Comparison of ENCODE assay signal across 8 mouse cellular contexts in genomic region chr3:57846662-57846911, GRCm38 (mm10). TPM values are rescaled to one million over a fixed set of nuclear protein-coding genes. Genes with fewer than 3 reads are reported as not detected.
DNase-seq lines count a peak whose midpoint lies in the region; ATAC-seq and TF ChIP-seq lines count a peak whose summit lies in the region.

No protein-coding gene starts in this region.

- no peak for ATAC-seq in lung, postnatal 0 days
- no peak for ATAC-seq in intestine, embryonic 16.5 days

- TF ChIP-seq POLR2A in small intestine, adult 2 months (IDR thresholded peaks at IDR 0.05; ENCODE audit: low read depth, low read length): no peak

- peak overlapping the region; percentile 55 for H3K9ac ChIP-seq in lung, postnatal 0 days (replicated peaks; ENCODE audit: low read depth)
- peak overlapping the region; percentile 85 for H3K9ac ChIP-seq in intestine, embryonic 16.5 days (ENCODE audit: low read depth, low read length)

- TF ChIP-seq CTCF in lung, postnatal 0 days (IDR thresholded peaks at IDR 0.05): no peak
- no peak for TF ChIP-seq CTCF in small intestine, adult 2 months (IDR thresholded peaks at IDR 0.05; ENCODE audit: extremely low read depth, insufficient read length, insufficient replicate concordance, low read depth, low read length)

- H3K4me1 ChIP-seq in lung, postnatal 0 days (ENCODE audit: insufficient read depth, low read depth, low read length): no peaks in the 10 kb centered on the region
- peaks cover 19% of the 10 kb centered on the region for H3K4me1 ChIP-seq in embryonic facial prominence, embryonic 10.5 days
- H3K4me1 ChIP-seq in intestine, embryonic 16.5 days (ENCODE audit: control insufficient read depth, insufficient read depth, low read length): peaks cover 5% of the 10 kb centered on the region
- peaks cover 2% of the 10 kb centered on the region for H3K4me1 ChIP-seq in small intestine, adult 2 months (ENCODE audit: control insufficient read depth, insufficient read depth, insufficient read length, low read length)

- H3K4me3 ChIP-seq in lung, postnatal 0 days (ENCODE audit: low read depth, low read length): peak overlapping the region; percentile 84
- peak overlapping the region; percentile 93 for H3K4me3 ChIP-seq in embryonic facial prominence, embryonic 10.5 days
- peak overlapping the region; percentile 95 for H3K4me3 ChIP-seq in intestine, embryonic 16.5 days (ENCODE audit: low read length)
- H3K4me3 ChIP-seq in small intestine, adult 2 months (ENCODE audit: low read depth, low read length): peak overlapping the region; percentile 98

- H3K27me3 ChIP-seq in lung, postnatal 0 days (replicated peaks; ENCODE audit: insufficient read depth, low read length): no peaks in the 10 kb centered on the region
- no peaks in the 10 kb centered on the region for H3K27me3 ChIP-seq in embryonic facial prominence, embryonic 10.5 days (replicated peaks; ENCODE audit: low read depth, poor library complexity, severe bottlenecking)
- H3K27me3 ChIP-seq in intestine, embryonic 16.5 days (replicated peaks; ENCODE audit: control insufficient read depth, insufficient read depth, low read length): no peaks in the 10 kb centered on the region
- H3K27me3 ChIP-seq in small intestine, adult 2 months (ENCODE audit: control insufficient read depth, insufficient read depth, low read length): 0 out of 2 replicates have a peak, but pooled peaks cover 6% of the 10 kb centered on the region

- WGBS in lung, postnatal 0 days: 3% methylated on average over 9 of the region's 9 CpGs
- 1% methylated on average over 9 of the region's 9 CpGs for WGBS in embryonic facial prominence, embryonic 10.5 days
- 3% methylated on average over 9 of the region's 9 CpGs for WGBS in intestine, embryonic 16.5 days
- 10% methylated on average over 9 of the region's 9 CpGs for WGBS in small intestine, adult 2 months

- intact Hi-C loops in left cerebral cortex, postnatal 4 days (cut with DNase I): loop anchor here (5.0 kb wide), 1 partner anchor 276 kb away; no protein-coding TSS in a partner anchor

- peak overlapping the region; percentile 99 for H3K4me2 ChIP-seq in lung, postnatal 0 days (replicated peaks; ENCODE audit: low read depth, low read length)
- peak overlapping the region; percentile 92 for H3K4me2 ChIP-seq in intestine, embryonic 16.5 days (ENCODE audit: low read depth, low read length)

- H3K27ac ChIP-seq in lung, postnatal 0 days (ENCODE audit: low read length): no peak overlapping the region
- H3K27ac ChIP-seq in embryonic facial prominence, embryonic 10.5 days (replicated peaks): peak overlapping the region; percentile 96
- peak overlapping the region; percentile 82 for H3K27ac ChIP-seq in intestine, embryonic 16.5 days (ENCODE audit: low read length)
- H3K27ac ChIP-seq in small intestine, adult 2 months (ENCODE audit: insufficient read depth, low read depth, low read length): no peak overlapping the region

- no peaks in the 10 kb centered on the region; the same call in 1 of the 2 replicates for H3K9me3 ChIP-seq in lung, postnatal 0 days (ENCODE audit: low read length)
- H3K9me3 ChIP-seq in embryonic facial prominence, embryonic 10.5 days: no peaks in the 10 kb centered on the region
- no peaks in the 10 kb centered on the region for H3K9me3 ChIP-seq in intestine, embryonic 16.5 days (ENCODE audit: control insufficient read depth, low read length)

- H3K36me3 ChIP-seq in lung, postnatal 0 days (ENCODE audit: insufficient read depth, low read length): no peaks in the 10 kb centered on the region
- peaks cover 29% of the 10 kb centered on the region for H3K36me3 ChIP-seq in embryonic facial prominence, embryonic 10.5 days (replicated peaks)
- no peaks in the 10 kb centered on the region for H3K36me3 ChIP-seq in intestine, embryonic 16.5 days (ENCODE audit: control insufficient read depth, insufficient read depth, low read length)
- no peaks in the 10 kb centered on the region for H3K36me3 ChIP-seq in small intestine, adult 2 months (ENCODE audit: control insufficient read depth, insufficient read depth, low read length)

- DNase-seq in lung, postnatal 0 days (ENCODE audit: low spot score): no peak
- DNase-seq in lung, postnatal 10 days: no peak
- DNase-seq in embryonic facial prominence, embryonic 10.5 days (ENCODE audit: low spot score): no peak
- DNase-seq in adrenal gland, postnatal 36 days: no peak
- no peak for DNase-seq in right cerebral cortex, postnatal 36 days (ENCODE audit: low spot score in 2 of 2)
- DNase-seq in left cerebral cortex, postnatal 4 days: no peak

- TF ChIP-seq EP300 in lung, postnatal 0 days (IDR thresholded peaks at IDR 0.05): no peak

RNA-seq across cellular contexts. Expression of gene Pfn2, which starts 1.3 kb away (rescaled TPM):
- 24.9 and 28.9 TPM in 2 replicates for polyA plus RNA-seq in lung, postnatal 0 days (2015; fragmentation: Nextera tagmentation; extraction: Ambion mirVana)
- 126 and 137 TPM in 2 replicates for polyA plus RNA-seq in embryonic facial prominence, embryonic 10.5 days (2016; fragmentation: Nextera tagmentation; extraction: Ambion mirVana)
- polyA plus RNA-seq in intestine, embryonic 16.5 days (2015; fragmentation: Nextera tagmentation; extraction: Ambion mirVana): 49.6 and 53.4 TPM in 2 replicates
- polyA plus RNA-seq in small intestine, adult 2 months (2012; rRNA removed): 0.33 and 0.95 TPM in 2 replicates
- total RNA-seq in adrenal gland, postnatal 36 days (2021): 10 to 100 TPM; 55.7 to 60.1 TPM
- 100 to 1,000 TPM; 477 to 480 TPM for total RNA-seq in left cerebral cortex, postnatal 4 days (2021)

Comparison
In these comparisons a context has a peak if more than half of its experiments do, and no peak if none do; other contexts are left out.
1. H3K27ac ChIP-seq: peak in embryonic facial prominence, embryonic 10.5 days (single experiment) and intestine, embryonic 16.5 days (single experiment); none in lung, postnatal 0 days (single experiment) and small intestine, adult 2 months (single experiment).
2. RNA of gene Pfn2, which starts 1.3 kb away (polyA plus RNA-seq): 126 to 137 TPM in embryonic facial prominence, embryonic 10.5 days, 49.6 to 53.4 TPM in intestine, embryonic 16.5 days and 24.9 to 28.9 TPM in lung, postnatal 0 days; 0.33 to 0.95 TPM in small intestine, adult 2 months; every median in the first group is over 10 times any median in the second.
3. Peak in every context shown above with its lines, with median percentiles within 50 percentile points of each other: H3K4me3 ChIP-seq.